Mouse (Mus musculus) midbrain, embryonic 13.5 days (tissue): ENCODE data around the gene Cpa5. TPM values are rescaled to one million over a fixed set of nuclear protein-coding genes. Genes with fewer than 3 reads are reported as not detected.

Experiments
- ATAC-seq: fragments of 200-750 bp; cut with Nextera tagmentation; 2 replicates; pipeline ENCODE4 v1.8.0; 2017; ENCODE audit warnings: mild to moderate bottlenecking, moderate TSS enrichment, moderate library complexity
- H3K27ac ChIP-seq: fragments of 300-500 bp; sonication (generic); 2 replicates; pipeline ENCODE4 v1.5.1; 2015; ENCODE audit warnings: inconsistent platforms, mild to moderate bottlenecking, moderate library complexity
- H3K27me3 ChIP-seq: fragments of 300-500 bp; sonication (generic); 2 replicates; pipeline ENCODE4 v1.6.1; 2015; ENCODE audit warnings: mild to moderate bottlenecking, inconsistent platforms
- H3K36me3 ChIP-seq: fragments of 300-500 bp; sonication (generic); 2 replicates; pipeline ENCODE4 v1.6.1; 2015; ENCODE audit warnings: mild to moderate bottlenecking, inconsistent platforms
- H3K4me1 ChIP-seq: fragments of 300-500 bp; sonication (generic); replicated peaks from 2 replicates; pipeline ENCODE4 v1.6.1; 2015; ENCODE audit warnings: inconsistent platforms
- H3K4me2 ChIP-seq: fragments of 300-500 bp; sonication (generic); replicated peaks from 2 replicates; pipeline ENCODE4 v1.6.1; 2015; ENCODE audit warnings: moderate library complexity, mild to moderate bottlenecking, inconsistent platforms
- H3K4me3 ChIP-seq: fragments of 300-500 bp; sonication (generic); replicated peaks from 2 replicates; pipeline ENCODE4 v1.5.1; 2015; ENCODE audit warnings: mild to moderate bottlenecking, inconsistent platforms
- H3K9ac ChIP-seq: fragments of 300-500 bp; sonication (generic); replicated peaks from 2 replicates; pipeline ENCODE4 v1.6.1; 2015; ENCODE audit warnings: mild to moderate bottlenecking, inconsistent platforms
- H3K9me3 ChIP-seq: fragments of 300-500 bp; sonication (generic); 2 replicates; pipeline ENCODE4 v1.6.1; 2016; ENCODE audit warnings: mild to moderate bottlenecking, inconsistent platforms
- WGBS: fragments of 180-500 bp; shearing (Covaris S2); methylation state at CpG from one replicate; pipeline ENCODE4 v1.1.7; 2015; 5-methylcytosine and 5-hydroxymethylcytosine counted together
- polyA plus RNA-seq: library from polyadenylated mRNA; unstranded; fragments of >200 nt; fragmentation: Nextera tagmentation; extraction: Ambion mirVana; gene quantifications from 2 replicates; pipeline ENCODE4 v1.2.1, GENCODE M21; 2015

The Cpa5 gene
- polyA plus RNA-seq, 1 experiment from 2014 or later, result not detected

DNA sequence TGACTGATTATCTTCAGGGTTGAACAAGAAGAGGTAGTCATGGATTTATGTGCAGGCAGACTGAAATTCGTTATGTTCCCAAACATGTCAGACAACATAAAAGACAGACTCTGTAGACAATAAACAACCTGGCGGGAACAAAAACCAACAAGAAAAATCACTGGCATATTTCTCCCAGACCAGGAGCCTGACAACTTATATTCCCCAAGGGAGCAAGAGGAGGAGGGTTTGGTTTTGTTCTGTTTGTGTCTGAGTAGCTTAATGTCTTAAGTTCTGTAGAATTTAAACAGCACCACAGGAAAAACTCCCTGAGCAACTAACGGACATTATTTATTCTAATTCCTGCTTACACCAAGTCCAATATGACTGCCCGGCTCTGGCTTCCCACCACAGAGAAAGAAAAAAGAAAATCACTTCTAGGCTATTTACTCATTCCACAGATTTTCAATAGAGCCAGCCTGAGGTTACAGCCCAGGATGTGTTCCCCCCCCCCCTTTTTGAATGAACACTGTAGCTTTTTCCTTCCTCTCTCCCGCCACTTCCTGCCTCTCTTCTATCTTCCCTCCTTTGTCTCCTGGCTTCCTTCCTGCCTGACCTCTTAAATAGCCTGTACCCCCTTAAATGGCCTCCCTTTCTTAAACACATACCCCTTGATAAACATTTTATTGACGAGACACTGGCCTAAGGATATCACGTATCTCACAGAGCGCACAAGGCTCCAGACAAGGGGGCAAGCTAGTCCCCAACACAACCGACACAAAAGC, 41.8 kb downstream of the Cpa5 start:
- Histone ChIP-seq H3K9me3 (no peaks in the 10 kb centered on the region), H3K9ac (no peak overlapping the region), H3K27ac (peak overlapping the region; percentile 86), H3K27me3 (no peaks in the 10 kb centered on the region), H3K4me1 (peaks cover 51% of the 10 kb centered on the region), H3K4me3 (no peak overlapping the region), H3K36me3 (no peaks in the 10 kb centered on the region), H3K4me2 (no peak overlapping the region)
- no peak for ATAC-seq
- WGBS, result 62% methylated on average over 9 of the region's 9 CpGs

DNA sequence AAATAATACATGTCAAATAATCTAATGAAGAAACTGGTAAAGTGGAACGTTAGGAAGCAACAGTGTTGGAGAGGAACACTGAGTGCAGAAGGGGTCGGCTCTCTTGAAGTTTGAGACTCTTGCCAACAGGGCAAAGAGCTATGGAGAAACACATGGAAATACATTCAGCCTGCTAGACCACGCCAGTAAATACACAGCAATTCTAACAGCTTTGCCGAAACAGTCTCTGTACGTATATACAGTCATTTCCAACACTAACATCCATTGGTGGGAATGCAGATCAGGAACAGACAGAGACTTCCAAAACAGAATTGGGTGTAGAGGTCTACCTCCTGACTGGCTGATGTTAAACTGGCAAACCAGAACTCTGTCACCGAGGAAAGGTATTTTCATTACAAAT, 42.7 kb downstream of the Cpa5 start:
- Histone ChIP-seq H3K9ac (no peak overlapping the region), H3K4me1 (peaks cover 51% of the 10 kb centered on the region), H3K36me3 (no peaks in the 10 kb centered on the region), H3K27me3 (no peaks in the 10 kb centered on the region), H3K27ac (peak overlapping the region; percentile 86), H3K4me2 (no peak overlapping the region), H3K9me3 (no peaks in the 10 kb centered on the region), H3K4me3 (no peak overlapping the region)
- ATAC-seq, result no peak
- 82% methylated on average over 6 of the region's 6 CpGs for WGBS

DNA sequence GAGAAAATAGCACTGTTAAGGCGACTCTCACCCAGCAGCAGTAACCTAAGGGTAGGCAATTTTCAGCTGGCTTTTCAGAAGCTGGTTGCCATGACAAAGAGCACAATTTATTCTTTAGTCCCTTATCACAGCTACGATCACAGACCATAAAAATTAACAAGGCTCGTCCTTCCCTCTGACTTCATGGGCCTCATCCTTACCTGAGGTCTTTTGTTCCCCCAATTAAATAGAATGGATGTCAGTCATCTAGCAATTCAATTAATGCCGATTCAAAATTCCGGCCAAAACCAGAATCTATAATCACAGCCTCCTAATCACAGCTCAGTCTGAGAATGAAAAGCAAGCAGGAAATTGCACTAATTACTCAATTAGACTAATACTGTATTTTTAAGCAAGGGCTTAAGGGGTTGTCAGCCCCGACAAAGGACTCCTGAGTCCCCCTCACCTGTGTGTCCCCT, 43.6 kb downstream of the Cpa5 start:
- Histone ChIP-seq H3K27me3 (no peaks in the 10 kb centered on the region), H3K9me3 (no peaks in the 10 kb centered on the region), H3K27ac (peak overlapping the region; percentile 86), H3K4me2 (0 out of 2 replicates have a peak overlapping the region, but pooled peaks have one; percentile 3), H3K4me1 (peaks cover 48% of the 10 kb centered on the region), H3K9ac (0 out of 2 replicates have a peak overlapping the region, but pooled peaks have one; percentile 19), H3K4me3 (no peak overlapping the region), H3K36me3 (no peaks in the 10 kb centered on the region)
- peak; percentile 61 for ATAC-seq
- WGBS, result 11% methylated on average over 6 of the region's 6 CpGs

DNA sequence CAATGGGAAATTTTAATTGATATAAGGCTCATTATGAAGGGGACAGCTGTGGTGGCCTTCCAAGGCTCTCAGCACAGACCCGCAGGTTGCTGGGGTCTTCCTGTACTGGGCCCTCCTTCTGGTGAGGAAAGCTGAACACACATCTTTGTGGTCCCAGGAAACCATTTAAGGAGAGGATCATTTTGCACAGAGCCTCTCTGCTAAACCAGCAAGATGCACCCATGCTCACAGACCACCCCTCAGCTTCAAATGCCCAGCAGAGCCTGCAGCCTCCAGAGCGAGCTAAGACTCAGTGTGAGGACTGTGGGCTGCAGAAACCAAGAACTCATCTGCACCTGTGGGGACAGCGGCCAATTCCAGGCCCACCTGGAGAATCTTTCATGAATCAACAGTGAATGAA, 44.1 kb downstream of the Cpa5 start:
- peak overlapping the region; percentile 86 for H3K27ac ChIP-seq
- H3K36me3 ChIP-seq, result no peaks in the 10 kb centered on the region
- WGBS, result 74% methylated on average over 3 of the region's 3 CpGs
- H3K4me2 ChIP-seq, result 0 out of 2 replicates have a peak overlapping the region, but pooled peaks have one; percentile 3
- H3K9ac ChIP-seq, result 0 out of 2 replicates have a peak overlapping the region, but pooled peaks have one; percentile 19
- H3K27me3 ChIP-seq, result no peaks in the 10 kb centered on the region
- no peaks in the 10 kb centered on the region for H3K9me3 ChIP-seq
- H3K4me1 ChIP-seq, result peaks cover 45% of the 10 kb centered on the region
- H3K4me3 ChIP-seq, result no peak overlapping the region
- ATAC-seq, result peak; percentile 57

DNA sequence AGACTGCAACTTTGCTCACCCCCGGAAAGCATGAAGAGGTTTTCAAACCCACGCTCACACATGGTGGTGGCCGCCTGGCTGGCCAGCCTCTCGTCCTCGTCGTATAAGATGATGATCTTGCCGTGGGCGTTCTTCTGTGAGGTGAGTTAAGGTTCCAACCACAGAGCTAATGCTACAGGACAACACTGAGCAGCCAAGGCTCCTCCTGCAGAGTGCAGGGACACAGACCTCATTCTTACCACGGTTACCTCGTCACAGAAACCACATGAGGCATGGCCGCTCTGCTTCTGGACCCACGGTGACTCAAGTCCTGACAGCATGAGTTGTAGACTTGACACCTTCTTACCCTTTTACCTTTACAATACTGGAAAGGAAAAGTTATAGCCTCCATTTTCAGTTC, 46.5 kb downstream of the Cpa5 start:
- Histone ChIP-seq H3K4me1 (peaks cover 42% of the 10 kb centered on the region), H3K9ac (no peak overlapping the region), H3K4me3 (no peak overlapping the region), H3K9me3 (no peaks in the 10 kb centered on the region), H3K27ac (no peak overlapping the region), H3K4me2 (no peak overlapping the region), H3K27me3 (no peaks in the 10 kb centered on the region), H3K36me3 (no peaks in the 10 kb centered on the region)
- no peak for ATAC-seq
- 96% methylated on average over 12 of the region's 12 CpGs for WGBS

DNA sequence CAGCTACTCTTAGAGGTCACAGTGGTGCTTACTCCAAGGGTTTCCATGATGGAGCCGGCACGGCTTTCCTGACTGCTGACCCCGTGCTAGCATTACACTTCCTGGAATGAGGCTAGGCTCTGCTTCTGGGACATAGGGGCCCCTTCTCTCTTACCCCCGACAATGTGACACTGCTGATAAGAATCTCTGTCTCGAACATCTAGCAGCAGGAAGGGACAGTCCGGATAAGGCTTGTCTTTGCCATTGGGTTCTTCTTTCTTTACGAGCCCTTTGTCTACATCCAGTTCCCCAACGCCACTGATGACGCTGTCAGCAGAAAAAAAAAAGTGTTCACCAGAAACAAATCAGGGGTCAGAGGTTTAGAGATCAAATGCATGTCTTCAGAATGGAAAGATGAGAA, 47.8 kb downstream of the Cpa5 start:
- no peak for ATAC-seq
- 74% methylated on average over 9 of the region's 9 CpGs for WGBS

DNA sequence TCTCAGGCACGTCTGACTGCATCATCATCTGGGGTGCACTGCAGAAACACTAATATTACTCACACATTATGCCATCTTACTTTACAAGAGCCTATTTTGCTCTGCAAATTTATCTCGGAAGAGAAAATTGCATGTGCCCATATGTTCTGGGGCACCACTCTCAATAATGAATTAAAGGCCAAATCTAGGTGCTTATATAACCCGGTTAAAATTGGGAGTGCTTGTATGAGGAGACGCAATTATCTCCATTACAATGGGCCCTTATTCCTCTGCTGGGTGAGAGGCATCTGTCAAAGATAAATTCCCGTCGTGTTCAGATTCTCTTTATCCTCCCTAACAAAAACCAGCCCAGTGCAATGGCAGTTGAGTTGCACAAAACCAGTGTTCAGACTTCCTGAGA, 54.0 kb downstream of the Cpa5 start:
- Histone ChIP-seq H3K4me2 (no peak overlapping the region), H3K27me3 (no peaks in the 10 kb centered on the region), H3K9me3 (no peaks in the 10 kb centered on the region), H3K36me3 (no peaks in the 10 kb centered on the region), H3K4me3 (no peak overlapping the region), H3K4me1 (peaks cover 33% of the 10 kb centered on the region), H3K9ac (no peak overlapping the region), H3K27ac (peak overlapping the region; percentile 54)
- WGBS, result 27% methylated on average over 6 of the region's 6 CpGs
- no peak for ATAC-seq

More for the DNA sequence above, 47.8 kb downstream of the Cpa5 start:
- Histone ChIP-seq H3K9ac (no peak overlapping the region), H3K36me3 (no peaks in the 10 kb centered on the region), H3K9me3 (no peaks in the 10 kb centered on the region), H3K4me3 (no peak overlapping the region), H3K4me1 (peaks cover 28% of the 10 kb centered on the region), H3K27ac (no peak overlapping the region), H3K4me2 (no peak overlapping the region), H3K27me3 (no peaks in the 10 kb centered on the region)

DNA sequence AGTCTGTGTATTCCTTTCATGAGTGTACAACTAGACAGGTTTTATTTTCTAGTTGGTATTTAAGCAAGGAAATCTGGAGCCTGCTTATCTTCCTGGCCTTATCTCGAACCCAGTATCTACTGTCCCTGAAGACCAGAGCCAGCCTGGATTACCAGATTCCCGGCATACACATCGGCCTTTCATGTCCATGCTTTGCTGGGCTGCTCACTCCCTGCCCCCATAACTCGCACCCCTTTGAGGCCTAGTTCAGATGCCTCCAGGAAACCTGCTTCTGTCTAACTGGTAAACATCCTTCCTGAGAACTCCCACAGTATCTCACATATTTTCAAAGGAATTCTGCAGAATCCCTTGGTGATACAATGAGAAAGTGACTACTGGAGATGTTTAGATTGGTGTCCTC, 54.5 kb downstream of the Cpa5 start:
- ATAC-seq, result no peak
- H3K4me1 ChIP-seq, result peaks cover 33% of the 10 kb centered on the region
- H3K27ac ChIP-seq, result peak overlapping the region; percentile 54
- H3K9ac ChIP-seq, result no peak overlapping the region
- WGBS, result 46% methylated on average over 4 of the region's 4 CpGs
- H3K9me3 ChIP-seq, result no peaks in the 10 kb centered on the region
- H3K4me3 ChIP-seq, result no peak overlapping the region
- H3K36me3 ChIP-seq, result no peaks in the 10 kb centered on the region
- no peak overlapping the region for H3K4me2 ChIP-seq
- H3K27me3 ChIP-seq, result no peaks in the 10 kb centered on the region

DNA sequence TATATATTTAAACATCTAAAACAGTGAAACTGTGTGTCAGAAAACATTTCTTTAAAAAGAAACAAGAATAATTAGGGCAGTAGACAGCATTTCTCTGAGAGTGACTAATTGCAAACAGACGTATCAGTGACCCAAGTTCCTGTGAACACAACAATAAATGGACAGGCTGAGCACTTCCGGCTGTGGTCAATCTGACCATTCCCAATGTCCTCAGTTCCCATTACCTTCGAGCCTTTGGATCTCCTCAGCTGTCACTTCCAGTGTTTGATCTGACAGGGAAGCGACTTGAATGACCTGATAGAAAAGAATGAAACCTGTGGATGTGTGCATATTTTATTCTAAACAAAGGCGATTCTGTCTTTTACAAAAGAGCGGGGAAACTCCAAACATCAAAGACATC, 55.2 kb downstream of the Cpa5 start:
- H3K4me2 ChIP-seq, result no peak overlapping the region
- ATAC-seq, result no peak
- H3K4me3 ChIP-seq, result no peak overlapping the region
- no peak overlapping the region for H3K27ac ChIP-seq
- WGBS, result 26% methylated on average over 6 of the region's 6 CpGs
- H3K27me3 ChIP-seq, result no peaks in the 10 kb centered on the region
- no peak overlapping the region for H3K9ac ChIP-seq
- peaks cover 33% of the 10 kb centered on the region for H3K4me1 ChIP-seq
- no peaks in the 10 kb centered on the region for H3K9me3 ChIP-seq
- no peaks in the 10 kb centered on the region for H3K36me3 ChIP-seq

DNA sequence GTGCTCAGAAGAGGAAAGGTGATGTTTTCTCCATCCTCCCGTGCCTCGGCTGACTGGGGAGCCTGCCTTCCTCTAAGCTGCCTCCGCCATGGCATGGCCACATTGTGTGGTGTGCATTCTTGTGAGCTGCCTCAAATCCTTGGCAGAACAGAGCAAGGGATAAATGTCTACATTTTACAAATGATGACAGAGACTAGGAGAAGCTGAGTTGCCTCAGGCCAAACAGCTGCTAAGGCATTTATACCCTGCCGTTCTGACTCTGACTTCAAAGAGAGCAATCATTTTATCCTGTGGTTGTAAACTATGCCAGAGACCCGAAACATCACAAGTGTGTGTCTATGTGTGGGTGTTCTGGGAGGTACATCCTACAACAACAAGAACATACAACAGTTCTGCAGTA, 56.8 kb downstream of the Cpa5 start:
- no peaks in the 10 kb centered on the region for H3K9me3 ChIP-seq
- H3K9ac ChIP-seq, result no peak overlapping the region
- no peak for ATAC-seq
- H3K4me1 ChIP-seq, result peaks cover 38% of the 10 kb centered on the region
- H3K27ac ChIP-seq, result no peak overlapping the region
- H3K27me3 ChIP-seq, result no peaks in the 10 kb centered on the region
- no peaks in the 10 kb centered on the region for H3K36me3 ChIP-seq
- 42% methylated on average over 5 of the region's 5 CpGs for WGBS
- H3K4me2 ChIP-seq, result no peak overlapping the region
- no peak overlapping the region for H3K4me3 ChIP-seq

DNA sequence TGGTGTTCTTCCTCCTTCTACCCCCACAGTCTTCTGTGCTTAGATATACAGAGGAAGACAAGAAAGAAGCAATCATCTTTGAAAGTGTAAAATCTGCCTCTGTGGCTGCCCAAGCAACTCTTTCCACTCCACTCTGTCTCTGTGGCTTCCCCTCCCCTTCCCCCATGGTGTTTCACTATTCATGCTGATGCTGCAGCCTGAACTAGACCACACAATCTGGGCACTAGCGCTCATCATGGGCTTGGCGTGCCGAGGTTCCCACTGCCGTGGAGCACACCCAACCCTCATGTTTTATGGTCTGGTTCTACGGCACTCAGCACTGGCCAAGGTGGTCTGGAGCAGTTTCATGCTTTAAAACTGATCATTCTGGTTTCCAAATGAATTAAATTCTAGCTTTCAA, 60.9 kb downstream of the Cpa5 start:
- Histone ChIP-seq H3K27ac (no peak overlapping the region), H3K9ac (no peak overlapping the region), H3K4me3 (no peak overlapping the region), H3K4me1 (peaks cover 47% of the 10 kb centered on the region), H3K27me3 (no peaks in the 10 kb centered on the region), H3K36me3 (no peaks in the 10 kb centered on the region), H3K4me2 (no peak overlapping the region), H3K9me3 (no peaks in the 10 kb centered on the region)
- ATAC-seq, result no peak
- 67% methylated on average over 5 of the region's 5 CpGs for WGBS

DNA sequence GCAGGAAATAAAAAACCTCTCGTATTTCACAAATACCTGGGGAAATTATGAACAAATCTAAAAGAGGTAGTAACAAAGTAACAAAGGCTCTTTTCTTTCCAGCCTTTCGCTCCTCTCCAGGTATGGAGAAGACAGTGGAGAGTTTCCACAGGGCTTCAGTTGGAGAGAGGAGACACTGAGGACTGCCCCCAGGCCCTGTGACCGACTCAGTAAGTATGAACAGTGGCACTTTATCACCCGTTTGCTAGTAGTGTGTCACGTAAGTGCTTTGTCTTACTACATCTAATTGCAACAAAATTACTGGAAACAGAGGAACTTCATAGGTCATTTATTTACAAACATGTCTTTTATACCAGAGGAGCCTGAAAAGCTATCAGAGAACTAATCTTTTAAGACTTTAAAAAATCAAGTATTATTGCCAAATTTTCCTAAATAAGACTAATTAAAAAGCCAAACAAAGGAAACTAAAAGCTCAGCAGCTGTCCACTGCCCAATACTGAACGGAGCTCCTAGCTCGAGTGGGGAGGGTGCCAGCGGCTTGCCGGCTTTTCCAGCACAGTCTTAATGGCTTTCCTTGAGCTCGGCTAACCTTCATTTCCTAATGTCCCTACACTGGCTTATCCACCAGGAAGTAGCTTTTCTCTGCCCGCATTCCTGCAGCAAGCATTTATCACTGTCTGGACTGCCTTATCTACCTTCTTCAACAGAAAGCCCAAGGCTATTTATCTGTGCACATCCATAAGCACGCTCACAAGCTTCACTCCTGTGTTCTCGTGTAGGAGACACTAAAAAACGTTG, 63.2 kb downstream of the Cpa5 start:
- Histone ChIP-seq H3K27ac (peak overlapping the region; percentile 93), H3K9me3 (no peaks in the 10 kb centered on the region), H3K4me1 (peaks cover 50% of the 10 kb centered on the region), H3K36me3 (no peaks in the 10 kb centered on the region), H3K4me3 (no peak overlapping the region), H3K9ac (peak overlapping the region; percentile 33; the same call in 1 of the 2 replicates), H3K4me2 (peak overlapping the region; percentile 19; the same call in 1 of the 2 replicates), H3K27me3 (no peaks in the 10 kb centered on the region)
- ATAC-seq, result peak; percentile 49; the same call in 1 of the 2 replicates
- WGBS, result 32% methylated on average over 14 of the region's 14 CpGs
